Mouse (Mus musculus) liver, embryonic 14.5 days (tissue): ENCODE measurements around the gene Arid1b.

Source experiments
- CTCF ChIP-seq: IDR thresholded peaks from 2 replicates; pipeline ENCODE4 v1.5.1; 2016; ENCODE audit warnings: antibody characterized with exemption, low read depth, control low read depth
- EP300 ChIP-seq: IDR thresholded peaks from 2 replicates; pipeline ENCODE4 v1.6.1; 2016; ENCODE audit warnings: antibody characterized with exemption, low read depth

DNA sequence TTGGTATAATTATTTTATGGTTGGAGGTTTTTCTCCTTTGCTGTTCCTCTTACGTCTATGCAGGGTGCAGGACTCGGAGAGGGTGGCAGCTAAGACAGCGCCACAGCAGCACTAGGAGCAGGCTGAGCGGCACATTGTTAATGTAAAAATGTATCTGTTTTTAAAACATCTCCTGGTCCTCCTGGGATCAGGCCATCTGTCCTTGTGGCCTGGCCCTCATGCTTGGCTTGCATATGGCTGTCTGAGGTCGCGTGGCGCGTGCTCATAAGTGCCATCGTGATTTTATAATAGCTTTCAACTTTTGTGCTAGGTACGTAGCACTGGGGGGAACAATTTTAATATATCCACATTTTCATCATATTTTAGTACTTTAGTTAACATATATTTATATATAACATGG is 201.9 kb downstream of the Arid1b start:
- TF ChIP-seq CTCF (no peak), EP300 (no peak)
